Mouse (Mus musculus) frontal cortex, postnatal 36 days (tissue): ENCODE results near the gene Gfm1.

Experiments
- DNase-seq, 2 experiments: peaks; one replicate each; pipeline ENCODE4 v3.0.0; 2022; ENCODE audit warnings: low spot score in 2 of 2

Gene Gfm1

DNA sequence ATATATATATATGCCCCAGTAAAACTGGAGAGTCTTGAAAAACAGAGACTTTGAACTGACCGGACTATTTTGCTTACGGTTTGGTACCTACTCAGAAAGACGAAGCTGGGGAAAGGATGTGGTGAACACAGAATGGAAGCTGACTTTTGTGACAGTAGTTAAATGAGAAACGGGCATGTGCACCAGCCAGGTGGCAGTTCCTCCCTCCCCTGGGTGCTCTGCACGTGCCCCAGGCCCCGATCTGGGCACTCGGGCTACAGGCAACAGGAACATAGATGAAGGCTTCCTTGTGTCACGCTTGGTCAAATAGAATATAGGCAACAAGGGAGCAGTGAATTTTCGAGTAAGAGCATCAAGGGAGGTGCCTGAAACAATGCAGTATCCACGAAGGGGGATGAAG is 66.4 kb downstream of the Gfm1 start:
- no peak for DNase-seq

DNA sequence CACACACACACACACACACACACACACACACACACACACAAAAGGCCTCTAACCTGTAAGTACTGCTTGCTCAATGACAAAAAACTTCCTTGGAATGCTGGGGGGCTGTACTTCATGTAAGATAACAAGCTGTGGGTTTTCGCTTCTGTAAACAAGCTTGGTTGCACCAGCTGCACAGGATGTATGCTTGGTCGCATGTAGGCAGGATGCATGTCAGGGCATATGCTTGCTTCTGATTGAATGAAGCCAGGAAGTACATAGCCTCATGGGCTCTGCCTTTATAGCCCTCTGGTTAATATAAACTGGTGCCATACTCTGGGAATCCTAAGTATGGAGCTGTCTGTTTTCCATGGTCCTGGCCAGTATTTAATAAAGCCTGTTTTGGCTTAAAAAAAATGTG is 68.1 kb downstream of the Gfm1 start:
- DNase-seq = no peak

DNA sequence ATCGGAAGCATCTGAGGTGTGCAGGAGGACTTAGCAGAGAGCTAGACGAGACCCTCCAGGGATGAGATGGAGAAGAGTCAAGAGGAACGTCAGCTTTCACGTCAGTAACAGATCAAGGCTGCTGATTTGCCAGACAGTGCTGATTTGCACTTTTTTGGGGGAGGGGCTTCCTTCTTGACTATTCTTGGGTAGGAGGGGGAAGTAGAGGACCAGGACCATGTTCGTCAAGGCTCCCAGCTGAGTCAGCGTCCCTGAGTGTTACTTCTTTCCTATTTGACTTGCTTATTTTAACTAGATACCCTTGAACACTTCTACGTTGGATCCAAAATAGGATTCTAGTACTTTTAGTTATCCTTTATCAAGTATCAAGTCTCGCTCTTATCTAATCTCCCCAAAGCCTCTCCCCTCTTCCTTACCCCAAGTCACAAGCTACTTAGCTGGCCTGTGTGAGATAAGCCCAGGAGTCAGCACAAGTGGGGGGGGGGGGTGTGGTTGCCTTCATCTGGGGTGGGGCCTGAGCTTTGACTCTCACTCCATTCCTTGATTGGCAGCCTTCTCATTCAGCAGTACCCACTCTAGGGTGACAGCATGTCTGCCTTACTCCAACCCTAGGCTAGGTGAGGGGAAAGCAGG is 69.0 kb downstream of the Gfm1 start:
- DNase-seq = no peak

- no peak for DNase-seq
Observed at GRCm38 (mm10) chr3:67499406-67499791, 69.5 kb downstream of the Gfm1 start.

- DNase-seq = no peak
Observed at GRCm38 (mm10) chr3:67503878-67504277, 74.0 kb downstream of the Gfm1 start.

- no peak for DNase-seq
Observed at GRCm38 (mm10) chr3:67505286-67505685, 75.4 kb downstream of the Gfm1 start.

- DNase-seq = peak; percentile 3 to 21
Observed at GRCm38 (mm10) chr3:67508216-67508892, 78.5 kb downstream of the Gfm1 start.

DNA sequence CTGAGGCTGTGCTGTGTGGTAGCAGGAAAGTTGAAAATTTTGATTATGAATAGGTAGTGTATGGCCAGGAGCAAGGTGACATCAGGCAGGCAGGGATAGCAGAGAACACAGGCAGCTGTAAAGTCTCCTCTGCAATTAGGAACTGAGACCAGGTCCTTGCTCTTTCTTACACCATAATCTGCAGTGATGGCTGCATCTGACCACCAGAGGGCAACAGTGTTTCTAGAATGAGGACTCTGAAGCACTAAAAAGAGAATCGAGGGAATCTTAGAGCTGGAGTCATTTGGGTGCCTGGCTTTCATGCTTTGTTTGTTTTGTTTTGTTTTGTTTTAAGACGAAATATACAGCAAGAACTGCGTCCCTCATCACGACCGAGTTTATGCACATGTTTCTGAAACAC is 82.9 kb downstream of the Gfm1 start:
- DNase-seq = peak; percentile 75 to 91

GRCm38 (mm10) chr3:67514801-67515273 is 84.9 kb downstream of the Gfm1 start:
- DNase-seq = peak; percentile 15 to 19

GRCm38 (mm10) chr3:67515274-67515801 is 85.4 kb downstream of the Gfm1 start, which contains the start of gene Rarres1:
Rarres1 (minus strand) TSS chr3:67515523.
- no peak for DNase-seq

DNA sequence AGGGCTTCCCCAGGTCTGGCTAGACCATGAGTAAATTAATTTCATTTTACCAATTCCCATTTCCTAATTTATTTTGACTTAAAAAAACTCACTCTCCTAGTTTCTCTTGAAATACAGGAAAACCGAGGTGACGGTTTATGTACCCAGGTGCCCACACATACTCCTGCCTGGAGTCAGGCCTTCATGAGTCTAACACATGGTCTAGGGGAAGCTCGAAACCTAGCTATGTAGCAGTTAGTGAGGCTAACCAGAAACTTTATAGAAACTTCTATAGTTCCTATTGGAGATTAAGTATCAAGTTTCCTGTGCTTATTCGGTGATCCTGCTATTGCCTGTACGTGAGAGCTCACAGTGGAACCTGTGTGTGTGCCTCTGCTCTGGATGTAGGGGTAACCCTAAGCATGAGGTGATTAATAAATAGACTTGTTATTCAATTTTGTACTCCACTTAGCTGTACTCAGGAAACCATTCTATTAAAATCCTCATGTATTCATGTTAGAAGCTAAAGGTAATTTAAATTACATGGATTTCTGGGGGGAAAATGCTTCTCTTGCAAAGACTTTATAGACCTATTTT is 90.8 kb downstream of the Gfm1 start:
- no peak for DNase-seq

- no peak for DNase-seq
Observed at GRCm38 (mm10) chr3:67522709-67523108, 92.8 kb downstream of the Gfm1 start.

DNA sequence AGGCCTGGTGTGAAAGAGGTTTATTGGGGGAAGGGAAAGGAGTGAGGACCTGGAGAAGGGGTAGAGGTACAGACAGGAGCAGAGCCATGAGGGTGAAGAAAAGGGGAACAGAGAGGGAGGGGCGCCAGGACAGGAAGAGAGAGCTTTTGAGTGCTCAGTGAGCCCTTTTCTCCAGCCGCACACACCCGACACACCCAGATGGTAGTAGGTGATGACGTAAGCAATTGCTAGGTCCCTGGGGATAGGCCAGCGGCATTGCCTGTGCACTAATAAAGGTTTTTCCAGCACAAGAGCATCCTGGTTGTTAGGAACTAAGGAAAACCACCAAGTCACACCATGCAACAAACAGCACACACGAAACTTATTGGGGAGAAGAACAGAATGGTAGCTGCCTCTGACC is 94.9 kb downstream of the Gfm1 start:
- no peak for DNase-seq
